Mouse (Mus musculus): Measurements from ENCODE around the gene Htatsf1.

The Htatsf1 gene

DNA sequence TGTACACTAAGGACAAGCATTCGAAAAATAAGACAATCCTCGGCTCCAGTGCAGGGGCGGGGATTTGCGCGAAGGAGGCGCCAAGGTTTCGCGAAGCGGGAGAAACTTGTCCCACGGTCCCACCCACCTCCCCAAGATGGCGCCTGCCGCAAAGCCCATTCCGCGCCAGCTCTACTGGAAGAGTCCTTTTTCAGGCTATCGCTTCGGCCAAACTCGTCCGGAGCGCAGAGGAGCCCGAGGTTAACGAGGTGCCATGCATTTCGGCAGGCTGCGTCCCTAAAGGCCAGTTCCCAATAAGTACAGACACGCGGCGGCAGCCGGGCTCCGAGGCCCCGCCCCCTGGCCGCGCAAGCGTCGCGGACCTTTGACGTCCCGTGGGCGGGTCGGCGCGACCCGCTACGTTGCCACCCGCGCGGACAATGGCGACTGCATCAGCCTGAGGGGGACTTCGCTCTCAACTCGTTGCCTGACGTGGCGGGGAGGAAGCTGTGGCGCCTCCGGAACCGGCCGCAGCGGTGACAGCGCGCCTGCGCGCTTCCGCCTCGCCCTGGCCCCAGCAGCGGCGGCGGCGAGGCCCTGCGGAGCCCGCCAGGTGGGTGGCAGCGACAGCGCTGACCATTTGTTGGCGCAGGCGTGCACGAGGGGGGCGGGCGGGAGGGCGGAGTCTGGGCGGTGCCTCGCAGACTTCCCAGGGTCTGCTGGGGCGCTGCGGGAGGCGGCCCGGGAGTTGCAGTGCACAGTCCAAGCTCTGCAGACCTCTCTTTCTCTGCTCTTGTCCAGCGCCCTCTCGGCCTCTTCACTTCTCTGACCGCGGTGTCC, at the start of gene Htatsf1:
Htatsf1 (plus strand) TSS at position 410 of the 819 bp plus-strand sequence.
- peak; percentile 86 for DNase-seq

DNA sequence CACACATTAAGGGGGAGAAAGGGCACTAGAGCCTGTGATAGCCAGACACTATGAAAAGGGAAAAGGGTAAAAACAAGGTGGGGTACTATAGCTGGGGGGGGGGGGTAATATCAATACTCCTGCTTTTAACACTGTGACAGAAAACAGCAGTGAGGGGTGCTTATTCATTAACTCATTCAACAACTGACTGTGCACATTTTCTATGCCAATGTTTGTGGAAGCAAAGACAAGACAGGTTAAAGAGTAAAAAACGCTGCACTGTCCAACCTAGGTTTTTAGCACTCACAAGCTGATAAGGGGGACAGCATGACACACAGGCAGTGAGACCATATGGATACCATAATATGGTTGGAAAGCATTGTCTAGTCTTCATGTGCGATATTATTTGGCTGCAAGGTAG, 40.5 kb upstream of the Htatsf1 start:
- no peak for DNase-seq

DNA sequence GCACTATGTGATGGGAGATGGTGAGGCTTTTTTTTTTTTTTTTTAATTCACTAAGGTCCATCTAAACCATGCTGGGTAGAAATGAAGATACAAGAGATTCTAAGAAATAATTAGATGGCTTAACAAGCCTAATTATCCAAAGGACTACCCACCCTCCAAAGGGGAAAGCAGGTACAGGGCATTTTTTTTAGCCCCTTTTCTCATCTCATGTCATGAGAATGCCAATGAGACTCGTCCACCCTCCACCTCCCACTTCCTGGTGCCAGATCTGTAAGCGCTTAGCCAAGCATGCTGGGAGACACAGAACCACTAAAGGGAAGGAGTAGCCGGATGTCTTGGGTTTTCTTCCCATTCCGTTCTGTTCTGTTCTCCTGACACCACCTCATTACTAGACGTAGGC, 10.6 kb upstream of the Htatsf1 start, which contains the start of gene Brs3:
Brs3 (plus strand) TSS at position 301 of the 400 bp plus-strand sequence.
- no peak for DNase-seq

DNA sequence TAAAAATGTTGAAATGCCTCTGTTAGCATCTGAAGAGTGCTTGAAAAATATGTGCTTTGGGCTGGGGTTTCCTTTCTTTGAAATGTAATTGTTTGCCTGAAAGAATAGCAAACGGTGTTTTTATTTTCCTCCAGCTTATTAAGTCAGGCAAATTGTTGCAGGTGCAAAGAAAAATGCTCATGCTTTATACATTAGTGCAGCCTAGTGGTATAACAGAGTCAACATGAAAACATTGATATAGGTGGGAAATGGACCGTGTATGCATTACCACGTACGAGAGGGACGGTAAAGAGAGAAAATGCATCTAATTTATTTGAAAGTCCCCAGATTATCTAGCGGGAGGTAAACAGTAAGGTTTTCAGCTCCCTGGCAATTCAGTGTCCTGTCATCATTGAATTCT, 9.5 kb upstream of the Htatsf1 start:
- no peak for DNase-seq

DNA sequence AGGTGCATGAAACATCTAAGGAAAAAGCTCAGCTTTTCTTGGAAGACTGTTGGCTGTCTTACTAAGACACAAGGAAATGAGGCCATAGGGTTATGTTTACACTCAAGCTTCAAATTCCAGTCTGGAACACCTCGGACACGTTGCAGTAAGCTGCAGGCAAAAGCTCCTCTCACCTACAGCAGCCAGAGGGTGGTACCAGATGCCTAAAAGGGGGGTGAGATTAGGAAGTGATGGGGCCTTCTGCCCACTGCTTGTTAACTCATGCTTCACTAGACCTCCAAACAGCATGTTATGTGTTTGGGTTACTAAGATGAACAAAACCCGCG, 572 bp upstream of the Htatsf1 start:
- DNase-seq: no peak

DNA sequence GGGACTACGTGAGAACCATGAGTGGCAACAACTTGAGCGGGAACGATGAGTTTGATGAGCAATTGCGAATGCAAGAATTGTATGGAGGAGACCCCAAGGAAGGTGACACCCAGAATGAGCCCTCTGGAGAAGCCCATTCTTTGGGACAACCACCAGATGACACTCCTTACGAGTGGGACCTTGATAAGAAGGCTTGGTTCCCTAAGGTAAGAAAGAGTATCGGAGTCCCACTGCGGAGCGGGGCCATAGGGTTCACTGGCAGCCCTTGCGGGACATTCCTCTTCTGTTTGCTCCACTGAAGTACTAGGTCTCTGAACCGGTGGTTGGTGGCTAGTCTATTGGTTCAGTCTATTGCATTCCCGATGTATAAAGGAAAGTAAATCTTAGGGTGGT, 606 bp downstream of the Htatsf1 start:
- DNase-seq: no peak

DNA sequence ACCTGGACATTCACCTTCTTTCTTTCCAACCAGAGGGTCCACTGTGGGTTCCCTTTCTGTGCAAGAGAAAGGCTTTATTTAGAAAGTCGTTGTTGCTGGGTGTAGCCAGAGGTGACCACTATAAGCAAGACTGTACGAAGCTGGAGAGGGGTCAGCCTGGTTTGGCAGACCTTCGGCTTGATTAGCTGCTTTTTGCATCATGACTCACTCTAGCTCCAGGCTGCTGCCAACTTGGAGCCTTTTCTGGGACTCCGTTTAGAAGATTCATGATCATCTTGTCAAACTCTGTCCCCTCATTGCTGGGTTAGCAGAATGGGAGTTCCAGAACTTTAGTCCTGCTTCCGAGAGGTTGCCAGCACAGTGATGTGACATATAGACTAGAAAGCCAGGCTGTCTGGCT, 28.1 kb downstream of the Htatsf1 start:
- DNase-seq: no peak

DNA sequence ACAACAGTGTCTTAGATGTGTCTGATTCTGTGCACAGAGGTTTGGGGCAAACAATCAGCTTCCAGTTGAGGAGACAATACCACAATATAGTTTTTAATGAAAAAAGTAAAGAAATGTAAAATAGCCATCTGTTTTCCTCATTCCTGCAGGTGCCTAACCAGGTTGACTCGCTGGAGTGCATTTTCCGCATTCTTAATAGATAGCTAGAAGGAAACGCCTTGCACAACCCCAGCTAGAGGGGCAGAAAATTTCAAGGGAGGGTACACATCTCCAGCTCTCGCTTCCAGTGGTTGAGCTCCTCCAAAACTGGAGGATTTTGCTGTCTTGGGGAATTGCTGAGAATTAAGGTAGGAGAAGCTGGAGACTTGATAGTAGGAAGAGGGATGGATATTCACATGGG, 34.4 kb downstream of the Htatsf1 start, which contains the start of gene Vgll1:
Vgll1 (plus strand) TSS at position 301 of the 400 bp plus-strand sequence.
- no peak for DNase-seq

DNA sequence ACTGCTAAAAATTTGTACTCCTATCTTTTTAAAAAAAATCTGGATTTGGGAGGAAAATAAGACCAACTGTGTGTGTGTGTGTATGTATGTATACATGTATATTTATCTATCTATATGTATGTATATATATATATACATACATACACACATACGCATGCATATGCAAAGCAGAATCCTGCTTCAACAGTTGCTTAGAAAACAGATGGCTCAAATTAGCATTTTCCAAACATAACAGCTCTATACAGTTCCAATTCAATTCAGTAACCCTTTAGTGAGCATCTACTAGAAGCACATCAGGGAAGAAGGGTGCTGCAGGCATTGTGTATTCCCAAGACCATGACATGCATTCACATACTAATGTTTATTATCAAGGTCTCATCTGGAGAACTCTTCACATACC, 50.0 kb downstream of the Htatsf1 start:
- DNase-seq: no peak

DNA sequence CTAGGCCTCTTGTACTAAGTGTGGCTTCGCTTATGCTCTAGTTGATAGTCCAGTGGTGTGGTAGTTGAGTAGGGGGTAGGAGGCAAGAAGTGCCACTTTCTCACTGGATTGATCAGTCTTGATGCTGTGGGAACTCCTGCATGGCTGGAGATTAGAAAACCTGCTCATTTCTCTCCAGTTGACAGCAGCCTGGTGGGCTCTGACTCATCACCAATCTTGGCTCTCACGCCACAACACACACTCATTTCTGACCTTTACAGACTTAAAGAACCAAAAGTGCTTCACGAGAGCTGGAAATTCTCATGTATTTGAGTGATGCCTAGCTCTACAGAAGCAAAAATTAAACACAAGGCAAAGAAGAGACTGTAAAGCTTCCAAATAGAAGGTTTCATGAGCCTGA, 53.6 kb downstream of the Htatsf1 start:
- DNase-seq: no peak

Data from cerebellum, adult 11-12 months (tissue).